8 mouse cellular contexts compared by ENCODE assay signal in genomic region chr11:54354595-54355563, GRCm38 (mm10). TPM values are rescaled to one million over a fixed set of nuclear protein-coding genes. Genes with fewer than 3 reads are reported as not detected.
A peak's percentile ranks its signal among the peaks of the same experiment; 100 is the strongest.
DNase-seq lines count a peak whose midpoint lies in the region; ATAC-seq and TF ChIP-seq lines count a peak whose summit lies in the region.

No protein-coding gene starts in this region.

- H3K9ac ChIP-seq in intestine, embryonic 14.5 days (ENCODE audit: low read length) = no peak overlapping the region
- H3K9ac ChIP-seq in intestine, embryonic 15.5 days = no peak overlapping the region
- H3K9ac ChIP-seq in hindbrain, embryonic 13.5 days = no peak overlapping the region
- no peak overlapping the region for H3K9ac ChIP-seq in limb, embryonic 14.5 days (ENCODE audit: low read depth, low read length, severe bottlenecking)

- DNase-seq in intestine, embryonic 14.5 days (ENCODE audit: low spot score) = peak; percentile 59
- peak; percentile 70 for DNase-seq in MN1 (ENCODE audit: low spot score)
- DNase-seq in cerebellum, postnatal 14 days = peak; percentile 68 to 77
- peak; percentile 47 for DNase-seq in limb, embryonic 14.5 days (ENCODE audit: low spot score)
- DNase-seq in urinary bladder, postnatal 10 days (ENCODE audit: low spot score) = no peak

- H3K4me3 ChIP-seq in intestine, embryonic 14.5 days (ENCODE audit: low read depth, low read length) = no peak overlapping the region
- no peak overlapping the region for H3K4me3 ChIP-seq in intestine, embryonic 15.5 days (replicated peaks)
- no peak overlapping the region for H3K4me3 ChIP-seq in hindbrain, embryonic 13.5 days
- H3K4me3 ChIP-seq in limb, embryonic 14.5 days (replicated peaks; ENCODE audit: low read length) = no peak overlapping the region
- H3K4me3 ChIP-seq in olfactory bulb, adult 2 months (ENCODE audit: insufficient read depth, low read depth, low read length) = no peak overlapping the region

- TF ChIP-seq POLR2A in limb, embryonic 14.5 days (IDR thresholded peaks at IDR 0.05; ENCODE audit: borderline replicate concordance, extremely low read depth, insufficient read depth, insufficient read length) = no peak
- TF ChIP-seq POLR2A in olfactory bulb, adult 2 months (IDR thresholded peaks at IDR 0.05; ENCODE audit: insufficient read depth, low read depth, low read length) = no peak

- H3K4me2 ChIP-seq in intestine, embryonic 14.5 days (ENCODE audit: low read length) = no peak overlapping the region
- H3K4me2 ChIP-seq in intestine, embryonic 15.5 days (replicated peaks) = no peak overlapping the region
- H3K4me2 ChIP-seq in hindbrain, embryonic 13.5 days = no peak overlapping the region
- H3K4me2 ChIP-seq in limb, embryonic 14.5 days (replicated peaks; ENCODE audit: low read depth, low read length, severe bottlenecking) = no peak overlapping the region

- 54% methylated on average over 15 of the region's 15 CpGs for WGBS in intestine, embryonic 14.5 days
- WGBS in intestine, embryonic 15.5 days = 54% methylated on average over 15 of the region's 15 CpGs
- 48% methylated on average over 15 of the region's 15 CpGs for WGBS in hindbrain, embryonic 13.5 days
- WGBS in limb, embryonic 14.5 days = 44% methylated on average over 15 of the region's 15 CpGs
- WGBS in olfactory bulb, adult 2 months = 43% methylated on average over 15 of the region's 15 CpGs

- no peak for ATAC-seq in intestine, embryonic 14.5 days (replicated peaks; ENCODE audit: low FRiP score, low TSS enrichment, low read depth)
- ATAC-seq in intestine, embryonic 15.5 days = no peak
- peak; percentile 69; the same call in 1 of the 2 replicates for ATAC-seq in hindbrain, embryonic 13.5 days (ENCODE audit: low FRiP score)
- ATAC-seq in limb, embryonic 14.5 days (ENCODE audit: low FRiP score, low read depth) = peak; percentile 63; the same call in 1 of the 2 replicates

- peak; percentile 43; the same call in 1 of the 2 replicates for TF ChIP-seq CTCF in olfactory bulb, adult 2 months (IDR thresholded peaks at IDR 0.05; ENCODE audit: insufficient read depth, low read depth, low read length)

- no peaks in the 10 kb centered on the region for H3K27me3 ChIP-seq in intestine, embryonic 14.5 days (replicated peaks; ENCODE audit: control insufficient read depth, insufficient read depth, low read length)
- no peaks in the 10 kb centered on the region for H3K27me3 ChIP-seq in intestine, embryonic 15.5 days (replicated peaks)
- no peaks in the 10 kb centered on the region for H3K27me3 ChIP-seq in hindbrain, embryonic 13.5 days
- H3K27me3 ChIP-seq in limb, embryonic 14.5 days (ENCODE audit: control insufficient read depth, insufficient read depth, low read length) = no peaks in the 10 kb centered on the region

- no peak overlapping the region for H3K27ac ChIP-seq in intestine, embryonic 14.5 days (ENCODE audit: low read depth)
- no peak overlapping the region for H3K27ac ChIP-seq in intestine, embryonic 15.5 days
- H3K27ac ChIP-seq in hindbrain, embryonic 13.5 days = no peak overlapping the region; the same call in 1 of the 2 replicates
- H3K27ac ChIP-seq in limb, embryonic 14.5 days (replicated peaks; ENCODE audit: low read depth, low read length) = no peak overlapping the region
- no peak overlapping the region for H3K27ac ChIP-seq in olfactory bulb, adult 2 months (ENCODE audit: insufficient read depth, low read depth, low read length)

- H3K36me3 ChIP-seq in intestine, embryonic 14.5 days (ENCODE audit: control insufficient read depth, insufficient read depth, low read length) = no peaks in the 10 kb centered on the region
- H3K36me3 ChIP-seq in intestine, embryonic 15.5 days = no peaks in the 10 kb centered on the region
- H3K36me3 ChIP-seq in hindbrain, embryonic 13.5 days = peaks cover 35% of the 10 kb centered on the region
- H3K36me3 ChIP-seq in limb, embryonic 14.5 days (ENCODE audit: control insufficient read depth, insufficient read depth, low read length) = no peaks in the 10 kb centered on the region

- H3K9me3 ChIP-seq in intestine, embryonic 14.5 days (ENCODE audit: control insufficient read depth, low read length) = no peaks in the 10 kb centered on the region
- no peaks in the 10 kb centered on the region for H3K9me3 ChIP-seq in intestine, embryonic 15.5 days
- no peaks in the 10 kb centered on the region for H3K9me3 ChIP-seq in hindbrain, embryonic 13.5 days
- no peaks in the 10 kb centered on the region for H3K9me3 ChIP-seq in limb, embryonic 14.5 days (ENCODE audit: control insufficient read depth, low read length)

- no peaks in the 10 kb centered on the region for H3K4me1 ChIP-seq in intestine, embryonic 14.5 days (replicated peaks; ENCODE audit: control insufficient read depth, insufficient read depth, low read length)
- H3K4me1 ChIP-seq in intestine, embryonic 15.5 days (replicated peaks) = no peaks in the 10 kb centered on the region
- peaks cover 28% of the 10 kb centered on the region for H3K4me1 ChIP-seq in hindbrain, embryonic 13.5 days (replicated peaks)
- H3K4me1 ChIP-seq in limb, embryonic 14.5 days (ENCODE audit: control insufficient read depth, insufficient read depth, low read length) = no peaks in the 10 kb centered on the region
- peaks cover 1% of the 10 kb centered on the region for H3K4me1 ChIP-seq in olfactory bulb, adult 2 months (ENCODE audit: control insufficient read depth, insufficient read depth, low read length)

RNA-seq across cellular contexts. Expression of gene Meikin, which starts 15.6 kb away (rescaled TPM):
- polyA plus RNA-seq in intestine, embryonic 14.5 days (2014; fragmentation: Nextera tagmentation; extraction: Ambion mirVana) = not detected in 2 replicates
- not detected in 2 replicates for polyA plus RNA-seq in intestine, embryonic 15.5 days (2015; fragmentation: Nextera tagmentation; extraction: Ambion mirVana)
- polyA plus RNA-seq in hindbrain, embryonic 13.5 days (2015; fragmentation: Nextera tagmentation; extraction: Ambion mirVana) = not detected in 2 replicates
- polyA plus RNA-seq in limb, embryonic 14.5 days (2012; rRNA removed) = not detected in 2 replicates
- not detected in 2 replicates for polyA plus RNA-seq in limb, embryonic 14.5 days (2014; fragmentation: Nextera tagmentation; extraction: Ambion mirVana)
- polyA plus RNA-seq in olfactory bulb, adult 2 months (2012; ENCODE audit: insufficient read depth, insufficient read length, low replicate concordance, missing spikeins) = not detected in 2 replicates

RNA-seq across cellular contexts. Expression of gene Acsl6, which starts 51.3 kb away (rescaled TPM):
- polyA plus RNA-seq in intestine, embryonic 14.5 days (2014; fragmentation: Nextera tagmentation; extraction: Ambion mirVana) = 1.9 and 2.6 TPM in 2 replicates
- polyA plus RNA-seq in intestine, embryonic 15.5 days (2015; fragmentation: Nextera tagmentation; extraction: Ambion mirVana) = 1.7 and 2.6 TPM in 2 replicates
- polyA plus RNA-seq in hindbrain, embryonic 13.5 days (2015; fragmentation: Nextera tagmentation; extraction: Ambion mirVana) = 39.6 and 40.4 TPM in 2 replicates
- polyA plus RNA-seq in limb, embryonic 14.5 days (2012; rRNA removed) = 0.91 and 1.2 TPM in 2 replicates
- 0.47 and 0.72 TPM in 2 replicates for polyA plus RNA-seq in limb, embryonic 14.5 days (2014; fragmentation: Nextera tagmentation; extraction: Ambion mirVana)
- 91.1 TPM in 1 of 2 replicates, not detected in the other for polyA plus RNA-seq in olfactory bulb, adult 2 months (2012; ENCODE audit: insufficient read depth, insufficient read length, low replicate concordance, missing spikeins)

Comparison
In these comparisons a context has a peak if more than half of its experiments do, and no peak if none do; other contexts are left out.
1. ATAC-seq: peak in hindbrain, embryonic 13.5 days (single experiment) and limb, embryonic 14.5 days (single experiment); none in intestine, embryonic 14.5 days (single experiment) and intestine, embryonic 15.5 days (single experiment).
2. RNA of gene Acsl6, which starts 51.3 kb away (polyA plus RNA-seq): 91.1 TPM in olfactory bulb, adult 2 months and 39.6 to 40.4 TPM in hindbrain, embryonic 13.5 days; 1.7 to 2.6 TPM in intestine, embryonic 15.5 days, 1.9 to 2.6 TPM in intestine, embryonic 14.5 days and 0.47 to 1.2 TPM in limb, embryonic 14.5 days; every median in the first group is over 10 times any median in the second.